Mouse (Mus musculus): ENCODE measurements at regions not wholly inside any gene's neighbourhood (a gene's known extent, or its start where the extent isn't known, plus 50 kb on each side); places are given as distances from the start of the nearest gene placed in this dataset.

GRCm38 (mm10) chr5:77659016-77659415 lies 251.2 kb upstream of the Igfbp7 start:
- no peak for ATAC-seq (replicated peaks; ENCODE audit: low FRiP score, poor library complexity, severe bottlenecking)

GRCm38 (mm10) chr5:77644651-77645050 lies 236.8 kb upstream of the Igfbp7 start:
- no peak for ATAC-seq (replicated peaks; ENCODE audit: low FRiP score, poor library complexity, severe bottlenecking)

GRCm38 (mm10) chr5:77620402-77620801 lies 212.6 kb upstream of the Igfbp7 start:
- no peak for ATAC-seq (replicated peaks; ENCODE audit: low FRiP score, poor library complexity, severe bottlenecking)

DNA sequence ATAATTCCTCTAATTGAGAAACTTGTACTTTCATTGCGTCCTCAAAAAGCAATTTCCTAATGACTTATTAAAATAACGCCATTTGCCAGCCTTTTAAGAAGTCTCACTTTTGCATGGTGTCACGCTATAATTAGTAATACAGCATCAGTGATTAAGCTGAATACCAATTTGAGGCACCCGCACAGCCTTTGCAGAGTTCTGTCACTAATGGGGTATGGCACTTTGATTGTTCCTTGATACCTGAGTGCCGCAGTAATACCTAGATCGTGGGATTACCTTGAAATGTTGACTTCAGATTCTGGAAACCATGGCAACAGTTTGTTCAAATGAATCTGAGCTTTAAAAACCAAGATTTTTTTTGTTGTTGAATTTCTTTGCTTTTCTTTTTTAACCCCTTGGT lies 202.7 kb upstream of the Igfbp7 start:
- ATAC-seq (replicated peaks; ENCODE audit: low FRiP score, poor library complexity, severe bottlenecking): no peak

GRCm38 (mm10) chr5:77594719-77595118 lies 186.9 kb upstream of the Igfbp7 start:
- ATAC-seq (replicated peaks; ENCODE audit: low FRiP score, poor library complexity, severe bottlenecking): no peak

DNA sequence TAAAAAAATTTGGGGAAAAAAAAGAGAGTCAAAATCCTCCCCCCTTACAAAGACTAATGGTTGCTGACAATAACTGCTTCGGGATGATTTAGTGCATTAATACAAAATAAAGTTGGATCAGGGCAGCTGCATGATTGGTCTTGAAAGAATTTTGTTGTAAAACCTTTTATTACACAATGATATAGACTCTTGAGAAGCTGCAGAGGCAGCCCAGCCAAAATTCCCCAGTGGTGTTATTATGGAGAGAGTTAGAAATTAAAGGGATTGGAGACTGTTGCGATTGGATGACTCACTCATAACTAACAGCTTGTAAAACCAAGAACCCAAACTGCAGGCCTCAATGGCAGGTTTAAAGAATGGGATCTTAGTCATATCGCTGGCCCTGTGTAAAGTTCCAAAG lies 181.4 kb upstream of the Igfbp7 start:
- ATAC-seq (replicated peaks; ENCODE audit: low FRiP score, poor library complexity, severe bottlenecking): no peak

GRCm38 (mm10) chr5:77581702-77582101 lies 173.9 kb upstream of the Igfbp7 start:
- no peak for ATAC-seq (replicated peaks; ENCODE audit: low FRiP score, poor library complexity, severe bottlenecking)

DNA sequence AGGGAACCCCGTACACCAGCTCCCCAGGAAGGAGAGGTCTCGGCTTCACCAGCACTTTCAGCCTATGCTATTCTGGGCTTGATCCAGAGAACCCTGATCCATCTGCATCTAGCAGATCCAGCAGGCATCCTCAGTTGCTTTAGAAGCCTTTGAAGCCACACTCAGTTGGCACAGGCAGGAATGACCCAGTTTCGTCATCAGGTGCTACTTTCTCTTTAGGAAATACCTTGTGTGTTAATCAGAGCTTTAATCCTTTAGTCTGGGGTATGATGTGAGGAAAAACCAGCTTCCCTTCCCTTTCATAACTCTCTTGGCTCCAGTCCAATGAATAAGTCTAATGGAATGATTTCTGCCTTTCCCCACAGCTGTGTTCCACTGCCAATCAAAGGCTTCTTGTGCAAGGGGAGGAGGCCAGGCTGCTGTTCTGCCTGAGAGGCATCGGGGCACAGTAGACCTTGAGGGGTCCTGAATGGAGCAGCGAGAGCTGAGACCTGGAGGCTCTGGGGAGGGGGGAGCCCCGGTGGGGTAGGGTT lies 173.3 kb upstream of the Igfbp7 start:
- no peak for ATAC-seq (replicated peaks; ENCODE audit: low FRiP score, poor library complexity, severe bottlenecking)

DNA sequence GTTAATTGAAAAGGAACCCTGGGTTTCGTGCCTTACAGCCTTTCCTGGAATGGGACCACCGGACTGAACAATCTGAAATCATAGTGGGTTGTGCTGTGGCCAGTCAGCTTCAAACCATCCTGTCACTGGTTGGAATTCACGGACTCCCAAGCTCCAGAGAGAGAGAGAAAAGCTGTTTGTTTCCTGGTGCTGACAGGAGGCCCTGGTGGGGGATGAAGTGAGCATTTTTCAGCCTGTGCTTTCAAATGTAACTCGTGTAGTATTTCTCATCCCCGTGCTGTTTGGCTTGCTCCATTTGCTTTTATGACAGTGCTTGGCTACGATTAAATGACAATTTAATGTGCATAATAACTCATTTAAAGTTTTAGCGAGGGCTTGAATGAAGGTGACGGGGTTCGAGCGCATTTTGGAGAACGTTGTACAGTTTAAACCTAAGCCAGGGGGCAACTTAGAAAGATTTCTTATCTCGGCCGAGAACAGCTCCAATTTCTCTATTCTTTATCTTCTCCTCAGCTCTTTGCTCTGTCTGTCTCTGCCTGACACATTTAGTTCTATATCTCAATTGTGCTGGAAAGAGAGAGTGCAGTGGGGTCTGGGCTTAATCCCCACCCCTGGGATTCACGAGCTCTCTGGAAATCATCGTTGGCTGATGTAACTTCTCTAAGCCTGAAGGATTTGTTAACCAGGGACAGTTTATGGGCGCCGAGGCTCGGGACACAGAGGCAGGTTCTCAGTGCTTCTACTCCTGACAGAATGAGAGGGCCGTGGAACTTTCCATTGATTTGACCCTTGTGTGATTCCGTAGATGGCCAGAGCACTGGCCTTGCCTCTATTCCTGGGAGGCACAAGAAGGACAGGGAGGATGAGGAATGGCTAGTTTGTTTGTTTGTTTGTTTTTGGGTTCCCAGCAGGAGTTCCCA lies 172.2 kb upstream of the Igfbp7 start:
- ATAC-seq (replicated peaks; ENCODE audit: low FRiP score, poor library complexity, severe bottlenecking): no peak

DNA sequence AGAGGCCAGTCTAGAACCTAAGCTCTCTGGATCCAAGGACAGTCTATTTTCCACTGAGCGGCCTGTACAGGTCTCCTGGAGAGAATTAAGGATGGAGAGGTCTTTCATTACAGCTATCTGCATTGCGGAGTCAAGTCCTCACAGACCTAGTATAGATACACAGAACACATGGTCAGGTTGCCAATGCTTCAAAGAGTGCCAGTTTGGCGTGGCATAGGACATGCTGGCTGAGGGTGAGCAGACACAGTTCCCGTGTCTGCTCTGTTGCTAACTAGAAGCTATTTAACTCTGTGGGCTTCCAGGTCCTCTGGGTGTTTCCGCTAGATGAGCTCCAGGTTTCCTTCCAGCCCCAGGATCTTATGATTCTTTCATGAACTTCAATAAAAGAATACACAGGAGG lies 169.0 kb upstream of the Igfbp7 start:
- ATAC-seq (replicated peaks; ENCODE audit: low FRiP score, poor library complexity, severe bottlenecking): no peak

- no peak for ATAC-seq (replicated peaks; ENCODE audit: low FRiP score, poor library complexity, severe bottlenecking)
These were observed 167.9 kb upstream of the Igfbp7 start for GRCm38 (mm10) chr5:77575780-77576179.

DNA sequence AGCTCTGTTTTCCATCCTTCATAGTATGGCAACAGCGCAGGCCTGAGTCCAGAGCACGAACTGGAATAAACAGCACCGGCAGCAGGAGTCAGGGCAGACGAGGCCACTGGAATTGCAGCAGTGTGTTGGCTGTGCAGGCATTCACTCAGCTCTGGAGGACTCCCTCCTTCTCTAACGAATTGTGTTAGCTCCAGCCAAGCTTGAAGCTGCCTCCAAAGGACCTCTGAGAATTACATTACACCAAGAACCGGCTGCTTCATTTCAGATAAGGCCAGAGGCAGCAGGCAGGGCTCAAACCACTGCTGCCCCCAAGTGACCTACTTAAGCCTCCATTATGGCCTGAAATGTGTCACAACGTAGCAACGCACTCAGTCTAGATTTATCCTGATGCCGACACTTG lies 162.5 kb upstream of the Igfbp7 start:
- ATAC-seq (replicated peaks; ENCODE audit: low FRiP score, poor library complexity, severe bottlenecking): no peak

- no peak for ATAC-seq (replicated peaks; ENCODE audit: low FRiP score, poor library complexity, severe bottlenecking)
These were observed 160.3 kb upstream of the Igfbp7 start for GRCm38 (mm10) chr5:77568121-77568520.

GRCm38 (mm10) chr5:77552580-77552979 lies 144.7 kb upstream of the Igfbp7 start:
- no peak for ATAC-seq (replicated peaks; ENCODE audit: low FRiP score, poor library complexity, severe bottlenecking)

DNA sequence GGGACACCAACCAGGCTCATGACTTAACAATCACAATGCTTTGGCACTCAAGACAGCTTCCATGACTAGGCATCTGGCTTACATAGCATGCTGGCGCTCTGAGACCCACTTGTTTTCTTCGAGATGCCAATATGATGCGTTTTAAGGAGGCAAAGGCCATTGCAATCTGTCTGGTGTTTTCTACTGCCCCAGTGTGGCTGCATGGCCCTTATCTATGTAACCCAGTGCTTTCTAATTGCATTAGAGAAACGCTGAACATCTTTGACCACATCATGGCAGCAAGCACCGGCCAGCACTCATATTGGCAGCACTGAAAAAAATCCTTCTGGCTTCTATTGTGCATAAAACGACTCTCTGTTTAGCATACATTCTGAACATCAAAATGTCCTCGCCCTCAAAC lies 144.2 kb upstream of the Igfbp7 start:
- ATAC-seq (replicated peaks; ENCODE audit: low FRiP score, poor library complexity, severe bottlenecking): no peak

GRCm38 (mm10) chr5:77546001-77546620 lies 138.3 kb upstream of the Igfbp7 start:
- no peak for ATAC-seq (replicated peaks; ENCODE audit: low FRiP score, poor library complexity, severe bottlenecking)

- ATAC-seq (replicated peaks; ENCODE audit: low FRiP score, poor library complexity, severe bottlenecking): no peak
These were observed 124.6 kb upstream of the Igfbp7 start for GRCm38 (mm10) chr5:77532261-77533015.

GRCm38 (mm10) chr5:77530376-77530775 lies 122.5 kb upstream of the Igfbp7 start:
- ATAC-seq (replicated peaks; ENCODE audit: low FRiP score, poor library complexity, severe bottlenecking): no peak

DNA sequence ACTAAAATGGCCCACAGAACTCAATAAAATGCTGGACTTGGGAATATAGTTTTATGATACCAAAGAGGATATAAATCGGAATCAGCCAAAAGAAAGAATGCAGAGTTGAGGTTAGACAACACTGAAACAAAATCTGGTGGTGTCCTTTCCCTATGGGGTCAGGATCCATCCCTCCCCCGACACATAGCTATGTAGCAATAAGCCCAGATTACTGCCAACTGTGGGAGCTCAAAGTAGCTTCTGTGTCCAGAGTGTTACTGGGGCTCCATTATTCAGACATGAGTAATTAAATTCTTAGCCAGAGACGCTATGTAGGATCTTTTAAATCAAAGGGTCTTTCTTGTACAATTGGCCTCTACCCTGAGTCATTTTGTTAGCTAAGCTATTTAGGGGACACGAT lies 109.4 kb upstream of the Igfbp7 start:
- ATAC-seq (replicated peaks; ENCODE audit: low FRiP score, poor library complexity, severe bottlenecking): no peak

GRCm38 (mm10) chr5:77515448-77515847 lies 107.6 kb upstream of the Igfbp7 start:
- ATAC-seq (replicated peaks; ENCODE audit: low FRiP score, poor library complexity, severe bottlenecking): no peak

Measured in erythroblast, adult 5-6 weeks (primary cell).